Mouse (Mus musculus): ENCODE results near the gene Actbl2. TPM values are rescaled to one million over a fixed set of nuclear protein-coding genes. Genes with fewer than 3 reads are reported as not detected.
A peak's percentile ranks its signal among the peaks of the same experiment; 100 is the strongest.

Actbl2 gene
- polyA plus RNA-seq (2015; fragmentation: Nextera tagmentation; extraction: Ambion mirVana), result not detected in 2 replicates

GRCm38 (mm10) chr13:111254713-111255112 is at the start of gene Actbl2:
Gene Actbl2 (plus strand): TSS chr13:111255013.
- no peak within 1 kb of the TSS for H3K27ac ChIP-seq
- peaks cover 8% of the 10 kb centered on the region; the same call in 1 of the 2 replicates for H3K4me1 ChIP-seq
- no peak for ATAC-seq
- H3K4me2 ChIP-seq, result no peak within 1 kb of the TSS
- H3K36me3 ChIP-seq (ENCODE audit: poor library complexity, severe bottlenecking), result no peaks in the 10 kb centered on the region
- no peak within 1 kb of the TSS for H3K4me3 ChIP-seq
- no peaks in the 10 kb centered on the region for H3K27me3 ChIP-seq
- WGBS, result 88% methylated on average over 5 of the region's 5 CpGs
- no peak within 1 kb of the TSS for H3K9ac ChIP-seq
- H3K9me3 ChIP-seq (replicated peaks), result no peaks in the 10 kb centered on the region

- WGBS, result 66% methylated on average over 8 of the region's 8 CpGs
- H3K27me3 ChIP-seq, result no peaks in the 10 kb centered on the region
- H3K4me1 ChIP-seq, result no peaks in the 10 kb centered on the region
- no peak overlapping the region for H3K9ac ChIP-seq
- H3K27ac ChIP-seq, result no peak overlapping the region
- no peak for ATAC-seq
- no peaks in the 10 kb centered on the region for H3K9me3 ChIP-seq (replicated peaks)
- no peak overlapping the region for H3K4me2 ChIP-seq
- no peak overlapping the region for H3K4me3 ChIP-seq
- H3K36me3 ChIP-seq (ENCODE audit: poor library complexity, severe bottlenecking), result no peaks in the 10 kb centered on the region
Measured at GRCm38 (mm10) chr13:111210649-111211378, 44.0 kb upstream of the Actbl2 start.

GRCm38 (mm10) chr13:111228768-111229167 is 26.0 kb upstream of the Actbl2 start:
- WGBS, result 29% methylated on average over 5 of the region's 5 CpGs
- H3K27me3 ChIP-seq, result no peaks in the 10 kb centered on the region
- H3K9ac ChIP-seq, result no peak overlapping the region
- H3K36me3 ChIP-seq (ENCODE audit: poor library complexity, severe bottlenecking), result no peaks in the 10 kb centered on the region
- H3K4me3 ChIP-seq, result no peak overlapping the region
- H3K9me3 ChIP-seq (replicated peaks), result no peaks in the 10 kb centered on the region
- ATAC-seq, result no peak
- no peak overlapping the region for H3K27ac ChIP-seq
- 0 out of 2 replicates have a peak, but pooled peaks cover 4% of the 10 kb centered on the region for H3K4me1 ChIP-seq
- H3K4me2 ChIP-seq, result no peak overlapping the region

- 89% methylated on average over 6 of the region's 6 CpGs for WGBS
- Histone ChIP-seq H3K4me2 (no peak overlapping the region), H3K4me1 (0 out of 2 replicates have a peak, but pooled peaks cover 4% of the 10 kb centered on the region), H3K27ac (no peak overlapping the region), H3K9me3 (replicated peaks) (no peaks in the 10 kb centered on the region), H3K27me3 (no peaks in the 10 kb centered on the region), H3K36me3 (ENCODE audit: poor library complexity, severe bottlenecking) (no peaks in the 10 kb centered on the region), H3K9ac (no peak overlapping the region), H3K4me3 (no peak overlapping the region)
- no peak for ATAC-seq
Measured at GRCm38 (mm10) chr13:111229541-111229940, 25.3 kb upstream of the Actbl2 start.

- Histone ChIP-seq H3K9me3 (replicated peaks) (no peaks in the 10 kb centered on the region), H3K4me2 (no peak overlapping the region), H3K4me1 (peaks cover 8% of the 10 kb centered on the region; the same call in 1 of the 2 replicates), H3K27me3 (no peaks in the 10 kb centered on the region), H3K9ac (no peak overlapping the region), H3K36me3 (ENCODE audit: poor library complexity, severe bottlenecking) (no peaks in the 10 kb centered on the region), H3K4me3 (no peak overlapping the region), H3K27ac (no peak overlapping the region)
- 43% methylated on average over 7 of the region's 7 CpGs for WGBS
- peak; percentile 71 for ATAC-seq
Measured at GRCm38 (mm10) chr13:111232416-111232815, 22.4 kb upstream of the Actbl2 start.

GRCm38 (mm10) chr13:111233356-111233755 is 21.5 kb upstream of the Actbl2 start:
- 86% methylated on average over 5 of the region's 5 CpGs for WGBS
- no peak for ATAC-seq

GRCm38 (mm10) chr13:111234573-111234972 is 20.2 kb upstream of the Actbl2 start:
- Histone ChIP-seq H3K36me3 (ENCODE audit: poor library complexity, severe bottlenecking) (no peaks in the 10 kb centered on the region), H3K27ac (no peak overlapping the region), H3K4me3 (no peak overlapping the region), H3K27me3 (no peaks in the 10 kb centered on the region), H3K9ac (no peak overlapping the region), H3K9me3 (replicated peaks) (no peaks in the 10 kb centered on the region), H3K4me1 (peaks cover 8% of the 10 kb centered on the region; the same call in 1 of the 2 replicates), H3K4me2 (no peak overlapping the region)
- 88% methylated on average over 3 of the region's 3 CpGs for WGBS
- ATAC-seq, result no peak

More at GRCm38 (mm10) chr13:111233356-111233755, 21.5 kb upstream of the Actbl2 start:
- H3K9me3 ChIP-seq (replicated peaks), result no peaks in the 10 kb centered on the region
- no peak overlapping the region for H3K4me2 ChIP-seq
- peaks cover 8% of the 10 kb centered on the region; the same call in 1 of the 2 replicates for H3K4me1 ChIP-seq
- H3K4me3 ChIP-seq, result no peak overlapping the region
- no peak overlapping the region for H3K27ac ChIP-seq
- H3K36me3 ChIP-seq (ENCODE audit: poor library complexity, severe bottlenecking), result no peaks in the 10 kb centered on the region
- no peak overlapping the region for H3K9ac ChIP-seq
- no peaks in the 10 kb centered on the region for H3K27me3 ChIP-seq

GRCm38 (mm10) chr13:111235719-111236166 is 19.1 kb upstream of the Actbl2 start:
- peak; percentile 16; the same call in 1 of the 2 replicates for ATAC-seq
- H3K9ac ChIP-seq, result no peak overlapping the region
- H3K27ac ChIP-seq, result no peak overlapping the region
- H3K4me1 ChIP-seq, result peaks cover 8% of the 10 kb centered on the region; the same call in 1 of the 2 replicates
- H3K9me3 ChIP-seq (replicated peaks), result no peaks in the 10 kb centered on the region
- H3K4me2 ChIP-seq, result no peak overlapping the region
- WGBS, result 46% methylated on average over 6 of the region's 6 CpGs
- H3K4me3 ChIP-seq, result no peak overlapping the region
- H3K36me3 ChIP-seq (ENCODE audit: poor library complexity, severe bottlenecking), result no peaks in the 10 kb centered on the region
- H3K27me3 ChIP-seq, result no peaks in the 10 kb centered on the region

GRCm38 (mm10) chr13:111236461-111236864 is 18.4 kb upstream of the Actbl2 start:
- Histone ChIP-seq H3K36me3 (ENCODE audit: poor library complexity, severe bottlenecking) (no peaks in the 10 kb centered on the region), H3K4me1 (peaks cover 8% of the 10 kb centered on the region; the same call in 1 of the 2 replicates), H3K9me3 (replicated peaks) (no peaks in the 10 kb centered on the region), H3K4me3 (no peak overlapping the region), H3K27ac (no peak overlapping the region), H3K27me3 (no peaks in the 10 kb centered on the region), H3K9ac (no peak overlapping the region), H3K4me2 (no peak overlapping the region)
- 93% methylated on average over 9 of the region's 9 CpGs for WGBS
- no peak for ATAC-seq

- 79% methylated on average over 1 of the region's 1 CpGs for WGBS
Measured at GRCm38 (mm10) chr13:111237296-111237695, 17.5 kb upstream of the Actbl2 start.

GRCm38 (mm10) chr13:111237865-111238465 is 16.8 kb upstream of the Actbl2 start:
- Histone ChIP-seq H3K27ac (no peak overlapping the region), H3K27me3 (no peaks in the 10 kb centered on the region), H3K9ac (no peak overlapping the region), H3K4me1 (peaks cover 4% of the 10 kb centered on the region; the same call in 1 of the 2 replicates), H3K9me3 (replicated peaks) (no peaks in the 10 kb centered on the region), H3K4me2 (no peak overlapping the region), H3K4me3 (no peak overlapping the region), H3K36me3 (ENCODE audit: poor library complexity, severe bottlenecking) (no peaks in the 10 kb centered on the region)
- peak; percentile 83 for ATAC-seq
- WGBS, result 53% methylated on average over 3 of the region's 3 CpGs

More at GRCm38 (mm10) chr13:111237296-111237695, 17.5 kb upstream of the Actbl2 start:
- Histone ChIP-seq H3K9me3 (replicated peaks) (no peaks in the 10 kb centered on the region), H3K27ac (no peak overlapping the region), H3K4me1 (peaks cover 8% of the 10 kb centered on the region; the same call in 1 of the 2 replicates), H3K4me3 (no peak overlapping the region), H3K9ac (no peak overlapping the region), H3K4me2 (no peak overlapping the region), H3K27me3 (no peaks in the 10 kb centered on the region), H3K36me3 (ENCODE audit: poor library complexity, severe bottlenecking) (no peaks in the 10 kb centered on the region)
- ATAC-seq, result no peak

GRCm38 (mm10) chr13:111251106-111251505 is 3.7 kb upstream of the Actbl2 start:
- H3K9me3 ChIP-seq (replicated peaks), result no peaks in the 10 kb centered on the region
- no peak for ATAC-seq
- no peak overlapping the region for H3K27ac ChIP-seq
- H3K4me3 ChIP-seq, result no peak overlapping the region
- no peak overlapping the region for H3K4me2 ChIP-seq
- H3K27me3 ChIP-seq, result no peaks in the 10 kb centered on the region
- H3K9ac ChIP-seq, result no peak overlapping the region
- WGBS, result 92% methylated on average over 5 of the region's 5 CpGs
- no peaks in the 10 kb centered on the region for H3K36me3 ChIP-seq (ENCODE audit: poor library complexity, severe bottlenecking)
- no peaks in the 10 kb centered on the region for H3K4me1 ChIP-seq

All from forebrain, embryonic 13.5 days (tissue).